Mouse (Mus musculus): ENCODE measurements around the gene Stk4. TPM values are rescaled to one million over a fixed set of nuclear protein-coding genes. Genes with fewer than 3 reads are reported as not detected.

Stk4 gene
- polyA plus RNA-seq, 1 experiment from 2014 or later = 38.8 TPM

DNA sequence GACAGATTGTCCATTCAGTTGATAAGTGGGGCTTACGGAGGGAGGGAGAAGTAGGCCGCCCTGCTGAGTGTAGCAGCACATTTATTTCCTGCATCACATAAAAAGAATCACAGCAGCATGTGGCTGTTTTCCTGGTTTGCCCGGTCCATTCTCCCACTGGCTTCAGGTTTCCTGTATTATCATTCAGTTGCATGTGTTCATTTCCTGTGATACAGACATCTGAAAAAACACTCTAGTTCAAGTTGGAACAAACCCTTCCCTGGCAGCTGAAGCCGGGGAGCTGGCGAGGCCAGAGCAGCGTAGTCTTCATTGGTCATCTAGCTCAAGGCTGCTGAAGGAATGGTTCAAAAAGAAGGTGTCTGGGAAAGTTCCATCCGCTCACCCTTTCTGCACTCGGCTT is 41.4 kb downstream of the Stk4 start:
- WGBS = 94% methylated on average over 8 of the region's 8 CpGs
- H3K36me3 ChIP-seq (replicated peaks) = peaks cover 51% of the 10 kb centered on the region
- peaks cover 12% of the 10 kb centered on the region for H3K4me1 ChIP-seq
- H3K4me3 ChIP-seq = no peak overlapping the region
- H3K27ac ChIP-seq = no peak overlapping the region
- H3K27me3 ChIP-seq (ENCODE audit: poor library complexity, severe bottlenecking) = no peaks in the 10 kb centered on the region
- no peaks in the 10 kb centered on the region for H3K9me3 ChIP-seq
- no peak for DNase-seq (ENCODE audit: extremely low spot score, low spot score)

- Histone ChIP-seq H3K27me3 (ENCODE audit: poor library complexity, severe bottlenecking) (no peaks in the 10 kb centered on the region), H3K27ac (no peak overlapping the region), H3K4me1 (no peaks in the 10 kb centered on the region), H3K4me3 (no peak overlapping the region), H3K36me3 (replicated peaks) (peaks cover 51% of the 10 kb centered on the region), H3K9me3 (no peaks in the 10 kb centered on the region)
- DNase-seq (ENCODE audit: extremely low spot score, low spot score) = no peak
- 93% methylated on average over 6 of the region's 6 CpGs for WGBS
Observed at GRCm38 (mm10) chr2:164114051-164114450, 43.9 kb downstream of the Stk4 start.

- Histone ChIP-seq H3K36me3 (replicated peaks) (peaks cover 60% of the 10 kb centered on the region), H3K4me3 (no peak overlapping the region), H3K27ac (no peak overlapping the region), H3K4me1 (no peaks in the 10 kb centered on the region), H3K9me3 (no peaks in the 10 kb centered on the region), H3K27me3 (ENCODE audit: poor library complexity, severe bottlenecking) (no peaks in the 10 kb centered on the region)
- WGBS = 90% methylated on average over 10 of the region's 10 CpGs
- no peak for DNase-seq (ENCODE audit: extremely low spot score, low spot score)
Observed at GRCm38 (mm10) chr2:164115531-164115930, 45.4 kb downstream of the Stk4 start.

DNA sequence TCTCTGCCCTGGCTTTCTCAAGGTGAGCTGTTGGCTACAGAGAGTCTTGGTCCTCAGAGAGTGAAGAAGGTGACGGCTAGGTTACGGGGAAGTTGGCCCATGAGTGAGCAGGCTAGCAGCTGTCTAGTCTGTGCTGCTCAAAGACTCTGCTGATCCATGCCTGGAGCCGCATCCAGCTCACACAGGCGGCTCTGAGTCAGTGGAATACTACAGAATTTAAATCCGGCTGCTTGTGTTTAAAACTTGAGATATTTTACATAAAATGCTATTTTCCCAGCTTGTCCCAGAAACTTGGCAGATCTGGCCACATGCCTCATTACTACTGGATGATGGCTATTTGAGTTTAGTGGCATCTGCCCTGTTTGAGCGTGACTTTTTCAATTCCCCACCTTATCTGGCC is 49.4 kb downstream of the Stk4 start:
- peaks cover 66% of the 10 kb centered on the region for H3K36me3 ChIP-seq (replicated peaks)
- no peaks in the 10 kb centered on the region for H3K27me3 ChIP-seq (ENCODE audit: poor library complexity, severe bottlenecking)
- no peak for DNase-seq (ENCODE audit: extremely low spot score, low spot score)
- H3K27ac ChIP-seq = no peak overlapping the region
- no peaks in the 10 kb centered on the region for H3K9me3 ChIP-seq
- H3K4me1 ChIP-seq = no peaks in the 10 kb centered on the region
- no peak overlapping the region for H3K4me3 ChIP-seq
- WGBS = 95% methylated on average over 6 of the region's 6 CpGs

- Histone ChIP-seq H3K36me3 (replicated peaks) (peaks cover 55% of the 10 kb centered on the region), H3K9me3 (no peaks in the 10 kb centered on the region), H3K4me1 (no peaks in the 10 kb centered on the region), H3K27me3 (ENCODE audit: poor library complexity, severe bottlenecking) (no peaks in the 10 kb centered on the region), H3K27ac (no peak overlapping the region), H3K4me3 (no peak overlapping the region)
- 83% methylated on average over 5 of the region's 5 CpGs for whole genome bisulfite sequencing
- DNase-seq (ENCODE audit: extremely low spot score, low spot score) = no peak
Observed at GRCm38 (mm10) chr2:164123169-164123766, 53.1 kb downstream of the Stk4 start.

DNA sequence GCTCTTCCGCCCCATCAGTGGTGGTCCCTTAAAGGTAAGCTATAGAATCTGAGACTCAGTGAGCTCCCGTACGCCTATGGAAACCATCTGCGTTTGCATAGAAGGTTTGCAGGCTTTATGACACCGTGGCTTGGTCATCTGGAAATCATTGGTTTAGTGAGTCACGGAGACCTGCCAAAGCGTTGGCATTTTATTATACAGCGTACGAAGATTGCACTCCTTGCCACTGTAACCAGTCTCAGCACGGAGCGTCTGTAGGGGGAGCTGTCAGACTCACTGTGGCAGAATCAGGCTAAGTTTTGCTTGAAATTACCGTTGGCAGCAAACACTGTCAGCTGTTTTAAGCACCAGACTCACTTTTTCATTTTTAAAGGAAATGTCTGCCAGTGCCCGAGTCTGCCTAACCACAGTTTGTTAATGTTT is 56.4 kb downstream of the Stk4 start:
- WGBS = 90% methylated on average over 13 of the region's 13 CpGs
- H3K36me3 ChIP-seq (replicated peaks) = peaks cover 42% of the 10 kb centered on the region
- no peak overlapping the region for H3K27ac ChIP-seq
- no peaks in the 10 kb centered on the region for H3K9me3 ChIP-seq
- no peaks in the 10 kb centered on the region for H3K27me3 ChIP-seq (ENCODE audit: poor library complexity, severe bottlenecking)
- no peak for DNase-seq (ENCODE audit: extremely low spot score, low spot score)
- H3K4me3 ChIP-seq = no peak overlapping the region
- no peaks in the 10 kb centered on the region for H3K4me1 ChIP-seq

GRCm38 (mm10) chr2:164127297-164127696 is 57.2 kb downstream of the Stk4 start:
- no peaks in the 10 kb centered on the region for H3K27me3 ChIP-seq (ENCODE audit: poor library complexity, severe bottlenecking)
- H3K4me1 ChIP-seq = no peaks in the 10 kb centered on the region
- H3K4me3 ChIP-seq = no peak overlapping the region
- no peaks in the 10 kb centered on the region for H3K9me3 ChIP-seq
- no peak overlapping the region for H3K27ac ChIP-seq
- DNase-seq (ENCODE audit: extremely low spot score, low spot score) = no peak
- H3K36me3 ChIP-seq (replicated peaks) = peaks cover 43% of the 10 kb centered on the region
- 90% methylated on average over 2 of the region's 2 CpGs for WGBS

DNA sequence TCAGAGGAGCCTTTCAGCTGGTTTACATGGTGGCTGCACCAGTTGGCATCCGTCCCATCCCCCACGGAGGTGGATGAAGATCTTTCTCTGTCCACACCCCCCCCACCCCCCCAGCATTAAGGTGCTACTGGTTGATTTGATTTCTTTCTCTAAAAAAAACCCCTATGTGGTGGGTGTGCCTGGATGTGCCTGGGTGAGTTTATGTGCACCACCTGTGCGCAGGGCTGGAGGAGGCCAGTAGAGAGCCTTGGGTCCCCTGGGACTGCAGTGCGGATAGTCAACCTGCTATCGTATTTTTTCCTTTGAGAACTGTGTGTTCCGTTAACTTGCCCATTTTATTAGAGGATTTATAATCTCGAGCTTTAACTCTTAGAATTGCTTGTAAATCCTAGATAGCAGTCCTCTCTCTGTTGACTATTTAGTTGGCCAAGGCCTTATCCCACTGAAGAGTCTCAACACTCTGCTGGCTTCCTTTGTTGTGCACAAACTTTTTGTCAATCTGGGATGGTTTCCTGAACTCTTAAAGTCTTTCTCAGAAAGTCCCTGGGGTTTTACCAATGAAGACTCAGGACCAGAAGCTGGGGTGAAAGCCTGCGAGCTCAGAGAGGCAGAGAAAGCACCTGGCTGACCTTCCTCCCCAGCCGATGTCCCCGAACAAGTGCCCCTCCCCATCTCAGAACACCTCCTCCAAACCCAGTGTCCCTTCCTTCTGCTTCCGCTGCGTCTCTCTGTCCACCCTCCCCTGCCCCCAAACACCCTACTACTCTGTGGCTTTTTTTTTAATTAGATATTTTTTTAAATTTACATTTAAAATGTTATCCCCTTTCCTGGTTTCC is 58.7 kb downstream of the Stk4 start:
- H3K9me3 ChIP-seq = no peaks in the 10 kb centered on the region
- WGBS = 96% methylated on average over 12 of the region's 12 CpGs
- no peaks in the 10 kb centered on the region for H3K27me3 ChIP-seq (ENCODE audit: poor library complexity, severe bottlenecking)
- H3K4me3 ChIP-seq = no peak overlapping the region
- no peak for DNase-seq (ENCODE audit: extremely low spot score, low spot score)
- no peak overlapping the region for H3K27ac ChIP-seq
- no peaks in the 10 kb centered on the region for H3K4me1 ChIP-seq
- H3K36me3 ChIP-seq (replicated peaks) = peaks cover 36% of the 10 kb centered on the region

- H3K27me3 ChIP-seq (ENCODE audit: poor library complexity, severe bottlenecking) = no peaks in the 10 kb centered on the region
- H3K27ac ChIP-seq = no peak overlapping the region
- H3K9me3 ChIP-seq = no peaks in the 10 kb centered on the region
- no peak for DNase-seq (ENCODE audit: extremely low spot score, low spot score)
- 91% methylated on average over 1 of the region's 1 CpGs for WGBS
- H3K4me3 ChIP-seq = no peak overlapping the region
- H3K4me1 ChIP-seq = peaks cover 4% of the 10 kb centered on the region; the same call in 1 of the 2 replicates
- H3K36me3 ChIP-seq (replicated peaks) = peaks cover 32% of the 10 kb centered on the region
Observed at GRCm38 (mm10) chr2:164131586-164131985, 61.5 kb downstream of the Stk4 start.

DNA sequence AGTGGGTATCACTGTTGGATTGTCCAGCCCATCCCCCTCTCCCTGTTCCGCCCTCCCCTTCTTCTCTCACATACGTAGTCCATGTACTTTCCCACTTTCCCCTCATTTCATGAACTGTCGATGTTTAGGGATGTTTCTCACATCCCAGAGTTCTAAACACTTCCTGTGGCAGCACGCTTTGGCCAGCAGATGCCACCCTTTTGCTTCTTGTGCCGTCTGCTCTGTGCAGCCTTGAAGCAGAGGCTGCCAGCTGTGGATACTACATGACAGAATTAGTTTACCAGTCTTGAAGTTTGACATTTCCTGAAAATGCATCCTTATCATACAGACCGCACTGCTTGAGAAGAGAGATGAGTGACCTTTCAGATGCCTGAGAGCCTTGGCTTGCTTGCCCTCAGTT is 64.4 kb downstream of the Stk4 start:
- no peaks in the 10 kb centered on the region for H3K9me3 ChIP-seq
- H3K4me3 ChIP-seq = no peak overlapping the region
- peaks cover 8% of the 10 kb centered on the region; the same call in 1 of the 2 replicates for H3K4me1 ChIP-seq
- no peak for DNase-seq (ENCODE audit: extremely low spot score, low spot score)
- no peaks in the 10 kb centered on the region for H3K27me3 ChIP-seq (ENCODE audit: poor library complexity, severe bottlenecking)
- H3K27ac ChIP-seq = no peak overlapping the region
- 77% methylated on average over 6 of the region's 6 CpGs for WGBS
- peaks cover 29% of the 10 kb centered on the region for H3K36me3 ChIP-seq (replicated peaks)

- DNase-seq (ENCODE audit: extremely low spot score, low spot score) = no peak
- H3K36me3 ChIP-seq (replicated peaks) = peaks cover 35% of the 10 kb centered on the region
- no peaks in the 10 kb centered on the region for H3K27me3 ChIP-seq (ENCODE audit: poor library complexity, severe bottlenecking)
- H3K27ac ChIP-seq = no peak overlapping the region
- H3K4me3 ChIP-seq = no peak overlapping the region
- peaks cover 8% of the 10 kb centered on the region; the same call in 1 of the 2 replicates for H3K4me1 ChIP-seq
- 97% methylated on average over 1 of the region's 1 CpGs for WGBS
- no peaks in the 10 kb centered on the region for H3K9me3 ChIP-seq
Observed at GRCm38 (mm10) chr2:164135367-164135766, 65.2 kb downstream of the Stk4 start.

DNA sequence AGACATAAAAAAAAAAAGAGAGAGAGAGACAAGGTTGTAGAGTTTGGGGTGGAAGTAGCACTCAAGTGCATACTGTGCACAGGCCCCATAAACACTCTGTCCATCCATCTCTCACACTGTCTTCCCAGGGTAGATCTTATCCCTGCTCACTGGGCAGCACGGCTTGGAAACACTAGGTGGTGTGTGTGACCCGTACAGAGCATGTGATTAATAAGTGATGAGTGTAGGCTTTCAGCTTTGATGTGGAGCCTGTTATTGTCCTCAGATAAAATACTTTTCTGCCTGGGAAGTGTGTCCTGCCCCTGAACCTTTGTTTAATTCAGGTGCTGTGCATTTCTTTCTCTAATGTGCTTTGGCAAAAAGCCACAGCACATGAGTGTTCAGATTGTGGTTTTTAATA is 66.3 kb downstream of the Stk4 start:
- H3K4me3 ChIP-seq = no peak overlapping the region
- H3K4me1 ChIP-seq = peaks cover 8% of the 10 kb centered on the region; the same call in 1 of the 2 replicates
- H3K27me3 ChIP-seq (ENCODE audit: poor library complexity, severe bottlenecking) = no peaks in the 10 kb centered on the region
- peaks cover 27% of the 10 kb centered on the region for H3K36me3 ChIP-seq (replicated peaks)
- DNase-seq (ENCODE audit: extremely low spot score, low spot score) = no peak
- WGBS = 54% methylated on average over 2 of the region's 2 CpGs
- no peaks in the 10 kb centered on the region for H3K9me3 ChIP-seq
- no peak overlapping the region for H3K27ac ChIP-seq

- 87% methylated on average over 6 of the region's 6 CpGs for WGBS
- no peaks in the 10 kb centered on the region for H3K9me3 ChIP-seq
- H3K4me3 ChIP-seq = no peak overlapping the region
- H3K4me1 ChIP-seq = peaks cover 8% of the 10 kb centered on the region; the same call in 1 of the 2 replicates
- H3K27me3 ChIP-seq (ENCODE audit: poor library complexity, severe bottlenecking) = no peaks in the 10 kb centered on the region
- H3K27ac ChIP-seq = no peak overlapping the region
- peaks cover 22% of the 10 kb centered on the region for H3K36me3 ChIP-seq (replicated peaks)
- DNase-seq (ENCODE audit: extremely low spot score, low spot score) = no peak
Observed at GRCm38 (mm10) chr2:164137754-164138153, 67.6 kb downstream of the Stk4 start.

Measured in forebrain, embryonic 10.5 days (tissue).